Mouse (Mus musculus): Measurements from ENCODE around the gene Scaf4. TPM values are rescaled to one million over a fixed set of nuclear protein-coding genes. Genes with fewer than 3 reads are reported as not detected.

Scaf4 gene
- polyA plus RNA-seq, 1 experiment: 16.2 TPM

- Histone ChIP-seq H3K79me3 (ENCODE audit: low read depth) (peaks cover 95% of the 10 kb centered on the region), H3ac (ENCODE audit: control insufficient read depth, insufficient read length, low read depth) (no peak overlapping the region), H3K79me2 (ENCODE audit: control insufficient read depth, insufficient read depth) (peaks cover 100% of the 10 kb centered on the region), H3K27me3 (ENCODE audit: control insufficient read depth, insufficient read depth, insufficient read length) (no peaks in the 10 kb centered on the region), H3K36me3 (ENCODE audit: control insufficient read depth, insufficient read depth) (peaks cover 4% of the 10 kb centered on the region), H3K4me3 (ENCODE audit: insufficient read depth, poor library complexity, severe bottlenecking) (no peak overlapping the region)
- no peak for TF ChIP-seq CEBPB (IDR thresholded peaks at IDR 0.05; ENCODE audit: low read depth)
- no peak for TF ChIP-seq MAX (IDR thresholded peaks at IDR 0.05)
- no peak for TF ChIP-seq USF1 (IDR thresholded peaks at IDR 0.05; ENCODE audit: low read depth)
Measured at GRCm38 (mm10) chr16:90279058-90279457, 5.2 kb downstream of the Scaf4 start.

- Histone ChIP-seq H3K79me2 (ENCODE audit: control insufficient read depth, insufficient read depth) (peaks cover 100% of the 10 kb centered on the region), H3K79me3 (ENCODE audit: low read depth) (peaks cover 93% of the 10 kb centered on the region), H3ac (ENCODE audit: control insufficient read depth, insufficient read length, low read depth) (no peak overlapping the region), H3K36me3 (ENCODE audit: control insufficient read depth, insufficient read depth) (no peaks in the 10 kb centered on the region), H3K27me3 (ENCODE audit: control insufficient read depth, insufficient read depth, insufficient read length) (no peaks in the 10 kb centered on the region), H3K4me3 (ENCODE audit: insufficient read depth, poor library complexity, severe bottlenecking) (no peak overlapping the region)
- TF ChIP-seq CTCF (IDR thresholded peaks at IDR 0.05; ENCODE audit: control insufficient read depth, insufficient read depth, insufficient read length): no peak
- TF ChIP-seq USF1 (IDR thresholded peaks at IDR 0.05; ENCODE audit: low read depth): no peak
Measured at GRCm38 (mm10) chr16:90275521-90275920, 8.8 kb downstream of the Scaf4 start.

- TF ChIP-seq USF1 (IDR thresholded peaks at IDR 0.05; ENCODE audit: low read depth): no peak
Measured at GRCm38 (mm10) chr16:90266581-90266980, 17.7 kb downstream of the Scaf4 start.

DNA sequence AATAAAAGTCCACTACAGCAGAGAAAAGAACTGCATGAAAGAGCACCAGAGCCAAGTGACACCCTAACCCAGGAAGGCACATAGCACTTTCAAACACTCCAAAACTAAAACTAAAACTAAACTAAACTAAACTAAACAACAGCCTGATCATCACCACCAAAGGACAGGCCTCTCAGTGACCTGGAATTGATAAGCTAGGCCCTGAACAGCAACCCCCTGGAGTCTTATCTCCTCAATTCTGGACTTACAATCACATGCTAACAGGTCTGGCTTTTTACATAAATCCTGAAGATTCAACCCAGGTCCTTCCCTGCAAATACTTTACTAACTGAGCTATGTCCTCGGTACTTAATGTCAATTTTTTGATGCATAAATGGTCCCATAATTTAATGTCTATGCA is 19.2 kb downstream of the Scaf4 start:
- TF ChIP-seq FOSL1 (IDR thresholded peaks at IDR 0.05; ENCODE audit: insufficient read depth, low read length, poor library complexity, severe bottlenecking) (no peak), MYOG (IDR thresholded peaks at IDR 0.05; ENCODE audit: control insufficient read depth, extremely low read depth, insufficient read length) (no peak), MAX (IDR thresholded peaks at IDR 0.05) (no peak), CTCF (IDR thresholded peaks at IDR 0.05; ENCODE audit: control insufficient read depth, insufficient read depth, insufficient read length) (no peak), USF1 (IDR thresholded peaks at IDR 0.05; ENCODE audit: low read depth) (no peak), MYOD1 (IDR thresholded peaks at IDR 0.05; ENCODE audit: control insufficient read depth, insufficient read length, low read depth) (no peak), CEBPB (IDR thresholded peaks at IDR 0.05; ENCODE audit: low read depth) (no peak)
- Histone ChIP-seq H3K4me3 (ENCODE audit: insufficient read depth, poor library complexity, severe bottlenecking) (no peak overlapping the region), H3ac (ENCODE audit: control insufficient read depth, insufficient read length, low read depth) (no peak overlapping the region), H3K79me3 (ENCODE audit: low read depth) (peaks cover 72% of the 10 kb centered on the region), H3K79me2 (ENCODE audit: control insufficient read depth, insufficient read depth) (peaks cover 93% of the 10 kb centered on the region), H3K36me3 (ENCODE audit: control insufficient read depth, insufficient read depth) (peaks cover 23% of the 10 kb centered on the region), H3K27me3 (ENCODE audit: control insufficient read depth, insufficient read depth, insufficient read length) (no peaks in the 10 kb centered on the region)

More at GRCm38 (mm10) chr16:90266581-90266980, 17.7 kb downstream of the Scaf4 start:
- H3K36me3 ChIP-seq (ENCODE audit: control insufficient read depth, insufficient read depth): peaks cover 9% of the 10 kb centered on the region
- no peak overlapping the region for H3ac ChIP-seq (ENCODE audit: control insufficient read depth, insufficient read length, low read depth)
- no peaks in the 10 kb centered on the region for H3K27me3 ChIP-seq (ENCODE audit: control insufficient read depth, insufficient read depth, insufficient read length)
- H3K79me3 ChIP-seq (ENCODE audit: low read depth): peaks cover 86% of the 10 kb centered on the region
- H3K4me3 ChIP-seq (ENCODE audit: insufficient read depth, poor library complexity, severe bottlenecking): no peak overlapping the region
- peaks cover 95% of the 10 kb centered on the region for H3K79me2 ChIP-seq (ENCODE audit: control insufficient read depth, insufficient read depth)

DNA sequence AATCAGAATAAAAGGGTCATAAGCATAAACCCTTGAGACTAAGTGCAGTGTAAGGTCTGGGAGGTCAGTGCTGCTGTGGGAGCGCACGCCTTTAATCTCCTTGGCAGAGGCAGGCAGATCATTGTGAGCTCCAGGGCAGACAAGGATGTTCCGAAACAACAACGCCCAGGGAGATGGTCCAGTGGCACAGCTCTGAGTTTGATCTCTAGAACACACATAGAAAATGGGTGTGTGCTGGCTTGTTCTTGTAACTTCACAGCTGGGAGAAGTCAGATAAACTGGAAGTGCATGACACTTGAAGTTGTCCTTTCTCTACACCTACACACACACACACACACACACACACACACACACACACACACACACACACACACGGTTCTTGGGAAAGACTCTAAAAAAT is 20.3 kb downstream of the Scaf4 start:
- Histone ChIP-seq H3ac (ENCODE audit: control insufficient read depth, insufficient read length, low read depth) (no peak overlapping the region), H3K79me3 (ENCODE audit: low read depth) (peaks cover 66% of the 10 kb centered on the region), H3K27me3 (ENCODE audit: control insufficient read depth, insufficient read depth, insufficient read length) (no peaks in the 10 kb centered on the region), H3K4me3 (ENCODE audit: insufficient read depth, poor library complexity, severe bottlenecking) (no peak overlapping the region), H3K79me2 (ENCODE audit: control insufficient read depth, insufficient read depth) (peaks cover 82% of the 10 kb centered on the region), H3K36me3 (ENCODE audit: control insufficient read depth, insufficient read depth) (peaks cover 34% of the 10 kb centered on the region)
- TF ChIP-seq MYOG (IDR thresholded peaks at IDR 0.05; ENCODE audit: control insufficient read depth, extremely low read depth, insufficient read length): no peak
- no peak for TF ChIP-seq FOSL1 (IDR thresholded peaks at IDR 0.05; ENCODE audit: insufficient read depth, low read length, poor library complexity, severe bottlenecking)
- TF ChIP-seq USF1 (IDR thresholded peaks at IDR 0.05; ENCODE audit: low read depth): no peak
- no peak for TF ChIP-seq MYOD1 (IDR thresholded peaks at IDR 0.05; ENCODE audit: control insufficient read depth, insufficient read length, low read depth)
- no peak for TF ChIP-seq CTCF (IDR thresholded peaks at IDR 0.05; ENCODE audit: control insufficient read depth, insufficient read depth, insufficient read length)
- TF ChIP-seq MAX (IDR thresholded peaks at IDR 0.05): no peak
- TF ChIP-seq CEBPB (IDR thresholded peaks at IDR 0.05; ENCODE audit: low read depth): no peak

DNA sequence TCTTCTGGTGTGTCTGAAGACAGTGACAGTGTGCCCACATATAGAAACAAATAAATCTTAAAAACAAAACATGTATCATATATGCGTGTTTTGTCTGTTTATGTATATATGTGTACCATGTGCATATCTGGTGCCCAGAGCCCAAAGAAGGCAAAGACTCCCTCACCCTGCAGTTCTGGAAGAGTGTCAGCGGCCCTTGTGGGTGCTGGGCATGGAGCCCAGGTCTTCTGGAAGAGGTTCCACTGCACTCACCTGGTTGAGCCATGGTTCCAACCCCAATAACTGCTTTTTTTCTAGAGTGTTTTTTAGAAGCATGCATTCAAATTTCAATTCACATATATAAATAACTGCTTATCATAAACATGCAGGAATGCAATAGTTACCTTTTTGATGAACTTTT is 22.5 kb downstream of the Scaf4 start:
- Histone ChIP-seq H3K4me3 (ENCODE audit: insufficient read depth, poor library complexity, severe bottlenecking) (no peak overlapping the region), H3K27me3 (ENCODE audit: control insufficient read depth, insufficient read depth, insufficient read length) (no peaks in the 10 kb centered on the region), H3K36me3 (ENCODE audit: control insufficient read depth, insufficient read depth) (peaks cover 55% of the 10 kb centered on the region), H3K79me2 (ENCODE audit: control insufficient read depth, insufficient read depth) (peaks cover 60% of the 10 kb centered on the region), H3ac (ENCODE audit: control insufficient read depth, insufficient read length, low read depth) (no peak overlapping the region), H3K79me3 (ENCODE audit: low read depth) (peaks cover 43% of the 10 kb centered on the region)
- TF ChIP-seq MAX (IDR thresholded peaks at IDR 0.05) (no peak), USF1 (IDR thresholded peaks at IDR 0.05; ENCODE audit: low read depth) (no peak), CTCF (IDR thresholded peaks at IDR 0.05; ENCODE audit: control insufficient read depth, insufficient read depth, insufficient read length) (no peak), MYOG (IDR thresholded peaks at IDR 0.05; ENCODE audit: control insufficient read depth, extremely low read depth, insufficient read length) (no peak), FOSL1 (IDR thresholded peaks at IDR 0.05; ENCODE audit: insufficient read depth, low read length, poor library complexity, severe bottlenecking) (no peak), CEBPB (IDR thresholded peaks at IDR 0.05; ENCODE audit: low read depth) (no peak), MYOD1 (IDR thresholded peaks at IDR 0.05; ENCODE audit: control insufficient read depth, insufficient read length, low read depth) (no peak)
